ENCODE assay signal across 23 mouse cellular contexts in genomic region chr17:86572136-86572535, GRCm38 (mm10).
DNase-seq lines count a peak whose midpoint lies in the region; ATAC-seq and TF ChIP-seq lines count a peak whose summit lies in the region.
"Had no signal": no experiment of that assay in that cellular context is flagged by ENCODE, and none has a peak within 500 bp of the region (broad histone marks: within the 10 kb centered on the region; RNA-seq: fewer than 3 reads in every experiment).

No protein-coding gene starts in this region.

- no peak for TF ChIP-seq POLR2A in heart, adult 2 months (IDR thresholded peaks at IDR 0.05; ENCODE audit: insufficient read depth, low read depth, low read length)

- TF ChIP-seq EP300 in heart, adult 2 months (IDR thresholded peaks at IDR 0.05; ENCODE audit: insufficient read depth, low read depth, low read length): no peak

- no peaks in the 10 kb centered on the region for H3K9me3 ChIP-seq in kidney, postnatal 0 days (replicated peaks; ENCODE audit: low read length)
- H3K9me3 ChIP-seq in lung, embryonic 16.5 days (ENCODE audit: control insufficient read depth, low read length): no peaks in the 10 kb centered on the region
- H3K9me3 ChIP-seq: embryonic facial prominence, embryonic 10.5 days; embryonic facial prominence, embryonic 13.5 days; forebrain, embryonic 12.5 days; forebrain, embryonic 15.5 days; hindbrain, embryonic 12.5 days; hindbrain, embryonic 15.5 days had no signal

- no peak overlapping the region for H3K4me2 ChIP-seq in kidney, postnatal 0 days (ENCODE audit: low read length)
- no peak overlapping the region for H3K4me2 ChIP-seq in lung, embryonic 16.5 days (ENCODE audit: low read depth, low read length)
- H3K4me2 ChIP-seq: embryonic facial prominence, embryonic 13.5 days; forebrain, embryonic 12.5 days; forebrain, embryonic 15.5 days; heart, embryonic 11.5 days; hindbrain, embryonic 12.5 days; hindbrain, embryonic 15.5 days had no signal

- no peak overlapping the region for H3K4me3 ChIP-seq in heart, adult 2 months
- H3K4me3 ChIP-seq in kidney, postnatal 0 days (replicated peaks; ENCODE audit: low read depth, low read length): no peak overlapping the region
- no peak overlapping the region for H3K4me3 ChIP-seq in lung, embryonic 16.5 days (ENCODE audit: low read length)
- H3K4me3 ChIP-seq: embryonic facial prominence, embryonic 10.5 days; embryonic facial prominence, embryonic 13.5 days; erythroblast, embryonic 14.5 days; forebrain, embryonic 12.5 days; forebrain, embryonic 15.5 days; hindbrain, embryonic 12.5 days; hindbrain, embryonic 15.5 days had no signal

- 85% methylated on average over 6 of the region's 6 CpGs for WGBS in heart, adult 2 months
- WGBS in kidney, postnatal 0 days: 56% methylated on average over 6 of the region's 6 CpGs
- 50% methylated on average over 6 of the region's 6 CpGs for WGBS in lung, embryonic 16.5 days

- no peaks in the 10 kb centered on the region for H3K4me1 ChIP-seq in heart, adult 2 months (ENCODE audit: control insufficient read depth, insufficient read depth, low read length)
- no peaks in the 10 kb centered on the region; the same call in 1 of the 2 replicates for H3K4me1 ChIP-seq in kidney, postnatal 0 days (replicated peaks; ENCODE audit: insufficient read depth, low read length)
- H3K4me1 ChIP-seq in lung, embryonic 16.5 days (replicated peaks; ENCODE audit: control insufficient read depth, insufficient read depth, low read length): peaks cover 5% of the 10 kb centered on the region; the same call in 1 of the 2 replicates
- H3K4me1 ChIP-seq: embryonic facial prominence, embryonic 10.5 days; embryonic facial prominence, embryonic 13.5 days; forebrain, embryonic 12.5 days; forebrain, embryonic 15.5 days; hindbrain, embryonic 12.5 days; hindbrain, embryonic 15.5 days had no signal

- no peaks in the 10 kb centered on the region for H3K79me2 ChIP-seq in heart, adult 2 months (replicated peaks; ENCODE audit: control insufficient read depth, insufficient read depth, low read length)

- no peak for ATAC-seq in kidney, postnatal 0 days (replicated peaks; ENCODE audit: low FRiP score, low read depth)
- peak; percentile 59 for ATAC-seq in lung, embryonic 16.5 days (ENCODE audit: low read depth)
- ATAC-seq: activated CD4-positive, CD25-positive, alpha-beta regulatory T cell, adult 4 months; forebrain, embryonic 15.5 days had no signal

- no peak for TF ChIP-seq CTCF in heart, adult 2 months (IDR thresholded peaks at IDR 0.05)
- no peak for TF ChIP-seq CTCF in kidney, postnatal 0 days (IDR thresholded peaks at IDR 0.05; ENCODE audit: low read depth)

- H3K36me3 ChIP-seq in heart, adult 2 months (ENCODE audit: control insufficient read depth, insufficient read depth, low read length): no peaks in the 10 kb centered on the region
- no peaks in the 10 kb centered on the region for H3K36me3 ChIP-seq in kidney, postnatal 0 days (ENCODE audit: insufficient read depth, low read length)
- H3K36me3 ChIP-seq in lung, embryonic 16.5 days (ENCODE audit: control insufficient read depth, insufficient read depth, low read length): no peaks in the 10 kb centered on the region
- H3K36me3 ChIP-seq: embryonic facial prominence, embryonic 10.5 days; embryonic facial prominence, embryonic 13.5 days; forebrain, embryonic 12.5 days; forebrain, embryonic 15.5 days; hindbrain, embryonic 12.5 days; hindbrain, embryonic 15.5 days had no signal

- DNase-seq in heart, adult 11 months: peak; percentile 81
- no peak for DNase-seq in heart, adult 2 months
- DNase-seq in kidney, postnatal 0 days (ENCODE audit: low spot score): no peak
- no peak for DNase-seq in kidney, postnatal 25 days
- no peak for DNase-seq in lung, postnatal 25 days (ENCODE audit: low spot score)
- DNase-seq: adrenal gland, adult 8-10 months; adrenal gland, postnatal 25 days; cerebellum, adult 11-12 months; cerebellum, adult 8-10 months; cerebellum, postnatal 10 days; cerebellum, postnatal 36 days; embryo, embryonic 11 days; gastrocnemius, postnatal 25 days had no signal

- intact Hi-C loops in heart, adult 2 months (cut with DNase I): no loop called here

- no peak overlapping the region for H3K9ac ChIP-seq in heart, adult 2 months (ENCODE audit: low read depth, low read length)
- no peak overlapping the region for H3K9ac ChIP-seq in kidney, postnatal 0 days (ENCODE audit: low read depth, low read length)
- no peak overlapping the region for H3K9ac ChIP-seq in lung, embryonic 16.5 days (ENCODE audit: low read length)
- H3K9ac ChIP-seq: embryonic facial prominence, embryonic 13.5 days; forebrain, embryonic 12.5 days; forebrain, embryonic 15.5 days; hindbrain, embryonic 12.5 days; hindbrain, embryonic 15.5 days had no signal

- H3K27ac ChIP-seq in heart, adult 2 months: no peak overlapping the region
- H3K27ac ChIP-seq in kidney, postnatal 0 days: peak overlapping the region; percentile 13; the same call in 1 of the 2 replicates
- no peak overlapping the region; the same call in 1 of the 2 replicates for H3K27ac ChIP-seq in lung, embryonic 16.5 days (ENCODE audit: low read length)
- H3K27ac ChIP-seq: embryonic facial prominence, embryonic 10.5 days; embryonic facial prominence, embryonic 13.5 days; forebrain, embryonic 12.5 days; forebrain, embryonic 15.5 days; hindbrain, embryonic 12.5 days; hindbrain, embryonic 15.5 days had no signal

- no peaks in the 10 kb centered on the region for H3K27me3 ChIP-seq in heart, adult 2 months (ENCODE audit: control insufficient read depth, insufficient read depth, low read length)
- H3K27me3 ChIP-seq in kidney, postnatal 0 days (ENCODE audit: insufficient read depth, low read length): no peaks in the 10 kb centered on the region
- no peaks in the 10 kb centered on the region for H3K27me3 ChIP-seq in lung, embryonic 16.5 days (ENCODE audit: control insufficient read depth, insufficient read depth, low read depth, low read length)
- H3K27me3 ChIP-seq: embryonic facial prominence, embryonic 13.5 days; forebrain, embryonic 12.5 days; forebrain, embryonic 15.5 days; hindbrain, embryonic 12.5 days; hindbrain, embryonic 15.5 days had no signal
